Mouse (Mus musculus): ENCODE results near the gene Prpf38b.

Gene Prpf38b

DNA sequence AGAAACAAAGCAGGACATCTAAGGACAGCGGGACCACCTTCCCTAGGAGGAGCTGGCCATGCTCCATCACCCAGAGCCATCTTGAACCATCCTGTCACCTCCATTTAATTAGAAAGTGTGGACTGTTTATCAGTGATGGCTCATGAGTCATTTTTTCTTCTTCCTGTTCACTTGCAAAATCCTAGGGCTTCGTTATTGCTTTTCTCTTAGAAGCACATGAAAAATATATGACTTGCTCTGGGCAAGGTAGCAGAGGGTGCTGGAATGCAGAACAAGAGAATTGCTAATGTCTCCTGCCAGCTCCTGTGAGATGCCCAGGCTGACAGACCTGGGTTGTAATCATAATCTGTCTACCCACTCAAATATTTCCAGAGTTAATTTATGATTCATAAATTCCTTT is 50.7 kb downstream of the Prpf38b start:
- in situ Hi-C loops (cut with MseI, MboI), result no loop called here

DNA sequence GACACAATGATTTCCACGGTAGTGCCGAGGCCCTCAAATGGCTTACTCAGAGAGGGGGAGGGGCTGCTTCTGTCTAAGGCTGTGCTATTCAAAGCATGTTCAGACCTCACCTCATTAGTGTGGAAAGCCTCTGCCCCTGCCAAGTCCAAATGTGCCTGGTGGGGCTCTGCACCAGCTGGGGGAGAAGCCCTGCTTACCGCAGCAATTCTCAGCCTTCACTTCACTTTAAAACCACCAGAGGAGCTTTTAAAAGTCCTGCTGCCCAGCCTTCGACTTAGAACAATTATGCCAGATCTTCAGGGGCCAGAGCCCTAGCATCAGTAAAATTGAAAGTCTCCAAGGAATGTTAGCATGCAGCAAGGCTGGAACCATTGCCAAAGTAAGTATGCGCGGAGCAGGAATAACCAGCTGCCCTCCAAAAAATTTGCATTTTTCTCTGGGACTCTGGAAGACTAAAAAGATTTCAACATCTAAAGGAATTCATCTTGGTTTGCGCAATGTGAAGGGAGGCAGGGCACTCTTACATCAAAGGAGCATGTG is 53.2 kb downstream of the Prpf38b start:
- in situ Hi-C loops (cut with MseI, MboI), result no loop called here

- in situ Hi-C loops (cut with MseI, MboI), result no loop called here
These were observed 53.8 kb downstream of the Prpf38b start for GRCm38 (mm10) chr3:108857714-108858113.

DNA sequence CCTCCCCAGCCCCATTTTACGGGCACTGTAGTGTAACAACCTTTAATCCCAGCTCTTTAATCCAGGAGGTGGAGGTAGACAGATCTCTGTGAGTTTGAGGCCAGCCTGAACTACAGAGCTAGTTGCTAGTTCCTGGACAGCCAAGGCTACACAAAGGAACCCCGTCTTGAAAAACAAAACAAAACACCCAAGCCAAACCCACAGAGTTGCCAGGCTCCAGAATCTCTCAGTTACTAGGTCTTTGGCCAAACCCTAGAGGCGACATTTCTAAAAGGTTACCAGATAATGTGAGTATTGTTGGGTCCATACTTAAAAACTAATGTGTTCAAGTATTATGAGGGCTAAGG is 54.4 kb downstream of the Prpf38b start:
- in situ Hi-C loops (cut with MseI, MboI), result no loop called here

DNA sequence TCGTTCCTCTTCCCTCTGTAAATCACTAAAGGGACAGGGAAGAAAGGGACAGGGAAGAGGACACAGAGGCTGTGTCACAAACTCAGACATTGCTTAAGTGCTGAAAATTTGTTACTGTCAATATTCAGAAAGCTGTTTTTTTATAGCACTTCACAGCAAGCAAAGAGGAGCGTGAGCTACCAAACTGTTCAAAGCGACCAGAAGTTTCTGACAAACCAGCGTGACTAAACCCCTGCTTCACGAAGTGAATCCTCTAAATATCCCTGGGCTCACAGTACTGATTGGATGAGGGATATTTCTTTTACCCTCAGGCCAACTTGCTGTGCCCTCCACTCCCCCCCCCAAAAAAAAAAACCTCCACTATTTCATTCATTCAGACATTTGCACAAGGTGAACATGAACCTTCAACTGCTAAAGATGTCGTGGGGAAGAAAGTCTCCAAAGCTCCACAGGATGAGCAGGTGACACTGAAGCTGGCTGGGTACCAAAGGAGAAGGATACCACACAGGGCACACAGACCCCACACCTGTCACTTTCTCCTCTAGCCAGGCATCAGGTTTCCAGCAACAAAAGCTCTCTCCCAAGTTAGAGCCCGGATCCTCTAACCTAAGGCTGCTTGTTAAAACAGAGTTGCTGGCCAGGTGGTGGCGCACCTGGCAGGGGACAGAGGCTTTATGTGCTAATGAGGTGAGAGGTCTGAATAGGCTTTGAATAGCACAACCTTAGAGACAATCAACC is 55.0 kb downstream of the Prpf38b start:
- in situ Hi-C loops (cut with MseI, MboI), result no loop called here

- in situ Hi-C loops (cut with MseI, MboI), result no loop called here
These were observed 55.7 kb downstream of the Prpf38b start for GRCm38 (mm10) chr3:108855864-108856263.

DNA sequence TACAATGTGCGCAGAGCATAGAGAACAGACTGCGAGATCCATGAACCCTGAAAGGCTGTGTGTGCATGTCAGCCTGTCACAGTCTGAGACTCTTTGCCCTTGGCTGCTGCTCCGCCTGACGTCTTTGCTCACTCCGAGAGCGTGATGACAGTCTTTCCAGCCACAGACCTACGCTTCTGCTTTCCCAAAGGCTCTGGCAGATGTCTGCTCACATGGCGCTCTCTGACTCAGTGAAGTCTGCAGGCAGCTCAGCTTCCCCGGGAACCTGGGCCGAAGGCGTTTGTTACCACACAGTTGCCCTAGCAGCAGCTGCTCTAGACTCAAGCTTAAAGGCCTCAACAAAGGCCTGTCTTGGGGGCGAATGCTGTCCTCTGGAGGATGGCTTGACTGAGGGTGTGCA is 56.2 kb downstream of the Prpf38b start:
- in situ Hi-C loops (cut with MseI, MboI), result no loop called here

DNA sequence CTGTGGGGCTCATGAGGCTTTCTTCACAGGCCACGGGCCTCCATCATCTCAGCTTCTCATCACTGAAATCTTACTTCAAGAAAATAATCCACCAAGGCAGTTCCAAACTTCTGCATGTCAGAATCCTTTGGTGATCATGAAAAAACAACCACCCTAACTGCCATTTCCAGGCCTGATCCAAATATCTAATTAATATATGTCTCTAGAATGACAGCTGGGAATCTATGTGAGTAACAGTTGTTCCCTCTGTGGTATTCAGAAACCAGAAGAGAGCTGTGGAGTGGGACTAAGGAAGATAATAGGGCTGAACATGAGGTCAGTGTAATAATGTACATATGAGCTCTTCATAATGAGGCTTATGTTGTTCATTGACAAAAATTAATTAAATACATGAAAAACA is 58.3 kb downstream of the Prpf38b start:
- in situ Hi-C loops (cut with MseI, MboI), result no loop called here

Data from mouse trophoblast stem cell (cell line).